Mouse (Mus musculus): ENCODE measurements around the gene Opcml.

DNA sequence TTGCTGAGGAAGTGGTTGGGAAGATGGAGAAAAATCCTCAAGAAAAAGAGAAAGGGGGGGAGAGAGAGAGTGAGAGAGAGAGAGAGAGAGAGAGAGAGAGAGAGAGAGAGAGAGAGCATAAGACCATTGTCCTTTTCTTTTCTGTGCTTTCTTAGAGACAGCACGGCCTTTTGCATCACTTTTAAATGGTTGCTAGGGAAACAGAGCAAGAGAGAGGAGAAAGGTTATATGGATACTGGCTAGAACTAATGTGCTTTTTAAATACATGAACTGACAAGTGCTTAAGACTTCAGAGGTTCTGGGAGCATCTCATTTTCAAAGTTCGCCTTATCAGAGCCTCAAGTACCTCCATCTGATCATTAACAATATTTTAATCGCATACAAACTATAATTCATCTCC, 804.5 kb downstream of the Opcml start:
- no peak for TF ChIP-seq CTCF (conservative IDR thresholded peaks at IDR 0.05; ENCODE audit: insufficient read depth, insufficient read length, low read depth, low read length)
- no peak for TF ChIP-seq POLR2A (IDR thresholded peaks at IDR 0.05; ENCODE audit: low read depth, low read length)
